34 mouse cellular contexts compared by ENCODE assay signal in genomic region chrX:57935621-57936020, GRCm38 (mm10).
DNase-seq lines count a peak whose midpoint lies in the region; ATAC-seq and TF ChIP-seq lines count a peak whose summit lies in the region.
"Had no signal": no experiment of that assay in that cellular context is flagged by ENCODE, and none has a peak within 500 bp of the region (broad histone marks: within the 10 kb centered on the region; RNA-seq: fewer than 3 reads in every experiment).

No protein-coding gene starts in this region.

- H3K27ac ChIP-seq in intestine, embryonic 16.5 days (ENCODE audit: low read length), result no peak overlapping the region
- H3K27ac ChIP-seq in intestine, embryonic 15.5 days, result no peak overlapping the region
- no peak overlapping the region for H3K27ac ChIP-seq in ES-E14 (ENCODE audit: insufficient read depth, low read depth, low read length, poor library complexity, severe bottlenecking)
- H3K27ac ChIP-seq in intestine, postnatal 0 days (ENCODE audit: low read depth, low read length), result no peak overlapping the region
- H3K27ac ChIP-seq in forebrain, embryonic 12.5 days, result no peak overlapping the region
- H3K27ac ChIP-seq: embryonic facial prominence, embryonic 13.5 days; forebrain, embryonic 13.5 days; heart, embryonic 13.5 days; hindbrain, embryonic 15.5 days; limb, embryonic 10.5 days; limb, embryonic 15.5 days; liver, embryonic 13.5 days; neural tube, embryonic 12.5 days; stomach, embryonic 15.5 days had no signal

- no peaks in the 10 kb centered on the region for H3K36me3 ChIP-seq in intestine, embryonic 16.5 days (ENCODE audit: control insufficient read depth, insufficient read depth, low read length)
- H3K36me3 ChIP-seq in intestine, embryonic 15.5 days, result no peaks in the 10 kb centered on the region
- H3K36me3 ChIP-seq in ES-E14 (ENCODE audit: control insufficient read depth, insufficient read depth, low read length, poor library complexity, severe bottlenecking), result no peaks in the 10 kb centered on the region
- no peaks in the 10 kb centered on the region for H3K36me3 ChIP-seq in intestine, postnatal 0 days (ENCODE audit: control insufficient read depth, insufficient read depth)
- H3K36me3 ChIP-seq in forebrain, embryonic 12.5 days (replicated peaks), result no peaks in the 10 kb centered on the region
- H3K36me3 ChIP-seq: embryonic facial prominence, embryonic 13.5 days; heart, embryonic 13.5 days; hindbrain, embryonic 15.5 days; limb, embryonic 10.5 days; limb, embryonic 15.5 days; liver, embryonic 13.5 days; neural tube, embryonic 12.5 days; stomach, embryonic 15.5 days had no signal

- in situ Hi-C loops in ES-E14 (cut with MboI; ENCODE audit: low sequenced_read_pairs in 2 of 2, unreplicated experiment in 2 of 2), result loop anchor here in 1 of 2 experiments (25.0 kb wide), 1 partner anchor 452 kb away; no protein-coding TSS in a partner anchor

- no peak overlapping the region for H3K9ac ChIP-seq in intestine, embryonic 16.5 days (ENCODE audit: low read depth, low read length)
- H3K9ac ChIP-seq in intestine, embryonic 15.5 days, result no peak overlapping the region
- no peak overlapping the region for H3K9ac ChIP-seq in ES-E14 (ENCODE audit: insufficient read depth, low read depth, low read length, poor library complexity, severe bottlenecking)
- H3K9ac ChIP-seq in intestine, postnatal 0 days (ENCODE audit: low read depth, low read length), result no peak overlapping the region
- no peak overlapping the region for H3K9ac ChIP-seq in forebrain, embryonic 12.5 days
- H3K9ac ChIP-seq: embryonic facial prominence, embryonic 13.5 days; forebrain, embryonic 13.5 days; heart, embryonic 13.5 days; hindbrain, embryonic 15.5 days; limb, embryonic 15.5 days; liver, embryonic 13.5 days; neural tube, embryonic 12.5 days; stomach, embryonic 15.5 days had no signal

- 45% methylated on average over 3 of the region's 3 CpGs for WGBS in intestine, embryonic 16.5 days
- WGBS in intestine, embryonic 15.5 days, result 45% methylated on average over 3 of the region's 3 CpGs
- 38% methylated on average over 3 of the region's 3 CpGs for WGBS in intestine, postnatal 0 days
- 60% methylated on average over 3 of the region's 3 CpGs for WGBS in forebrain, embryonic 12.5 days

- no peak overlapping the region for H3K4me3 ChIP-seq in intestine, embryonic 16.5 days (ENCODE audit: low read length)
- no peak overlapping the region for H3K4me3 ChIP-seq in intestine, embryonic 15.5 days (replicated peaks)
- no peak overlapping the region for H3K4me3 ChIP-seq in ES-E14 (ENCODE audit: insufficient read depth in 1 of 2, low read depth in 1 of 2, low read length in 2 of 2, poor library complexity in 1 of 2, severe bottlenecking in 1 of 2)
- no peak overlapping the region for H3K4me3 ChIP-seq in intestine, postnatal 0 days (ENCODE audit: low read depth, low read length)
- H3K4me3 ChIP-seq in forebrain, embryonic 12.5 days (replicated peaks), result no peak overlapping the region
- H3K4me3 ChIP-seq: embryonic facial prominence, embryonic 13.5 days; erythroblast, embryonic 14.5 days; forebrain, embryonic 13.5 days; heart, embryonic 13.5 days; hindbrain, embryonic 15.5 days; limb, embryonic 10.5 days; limb, embryonic 15.5 days; liver, embryonic 13.5 days; myocyte; neural tube, embryonic 12.5 days; stomach, embryonic 15.5 days had no signal

- H3K9me3 ChIP-seq in intestine, embryonic 16.5 days (ENCODE audit: control insufficient read depth, low read length), result no peaks in the 10 kb centered on the region
- no peaks in the 10 kb centered on the region for H3K9me3 ChIP-seq in intestine, embryonic 15.5 days
- H3K9me3 ChIP-seq in ES-E14 (ENCODE audit: control insufficient read depth, insufficient read depth, low read depth, low read length), result no peaks in the 10 kb centered on the region
- no peaks in the 10 kb centered on the region for H3K9me3 ChIP-seq in intestine, postnatal 0 days (ENCODE audit: control insufficient read depth)
- no peaks in the 10 kb centered on the region for H3K9me3 ChIP-seq in forebrain, embryonic 12.5 days
- H3K9me3 ChIP-seq: embryonic facial prominence, embryonic 13.5 days; forebrain, embryonic 13.5 days; heart, embryonic 13.5 days; hindbrain, embryonic 15.5 days; limb, embryonic 10.5 days; limb, embryonic 15.5 days; liver, embryonic 13.5 days; neural tube, embryonic 12.5 days; stomach, embryonic 15.5 days had no signal

- ATAC-seq in intestine, embryonic 16.5 days, result peak; percentile 48
- ATAC-seq in intestine, embryonic 15.5 days, result no peak
- peak; percentile 80 for ATAC-seq in intestine, postnatal 0 days
- ATAC-seq in forebrain, embryonic 12.5 days (ENCODE audit: low FRiP score), result no peak
- ATAC-seq: CD4-positive, CD25-positive, alpha-beta regulatory T cell, adult 4 months; forebrain, embryonic 13.5 days; inflammation-experienced regulatory T-cells, adult 6 months had no signal

- no peak overlapping the region for H3K4me2 ChIP-seq in intestine, embryonic 16.5 days (ENCODE audit: low read depth, low read length)
- H3K4me2 ChIP-seq in intestine, embryonic 15.5 days (replicated peaks), result no peak overlapping the region
- no peak overlapping the region for H3K4me2 ChIP-seq in intestine, postnatal 0 days (replicated peaks; ENCODE audit: low read depth)
- H3K4me2 ChIP-seq in forebrain, embryonic 12.5 days, result no peak overlapping the region
- H3K4me2 ChIP-seq: embryonic facial prominence, embryonic 13.5 days; forebrain, embryonic 13.5 days; heart, embryonic 13.5 days; hindbrain, embryonic 15.5 days; limb, embryonic 15.5 days; liver, embryonic 13.5 days; midbrain, embryonic 11.5 days; neural tube, embryonic 12.5 days; stomach, embryonic 15.5 days had no signal

- TF ChIP-seq CTCF in intestine, postnatal 0 days (IDR thresholded peaks at IDR 0.05; ENCODE audit: low read depth), result no peak

- DNase-seq in ES-E14 (ENCODE audit: low read depth, low spot score) (no peak), R1 (ENCODE audit: low read depth, low spot score) (peak; percentile 84)
- no peak for DNase-seq in kidney, adult 8-10 months
- no peak for DNase-seq in gastrocnemius, adult 8-10 months (ENCODE audit: low spot score in 2 of 2)
- DNase-seq: adrenal gland, postnatal 14 days; cerebellum, adult 11-12 months; cerebellum, adult 9-11 months; gastrocnemius, postnatal 10 days; heart, postnatal 10 days; kidney, adult 9 months; kidney, postnatal 10 days; layer of hippocampus, postnatal 36 days; liver, embryonic 13.5 days; lung, adult 18-20 months; lung, postnatal 36 days; thymus, adult 18-20 months; thymus, postnatal 36 days had no signal

- H3K4me1 ChIP-seq in intestine, embryonic 16.5 days (ENCODE audit: control insufficient read depth, insufficient read depth, low read length), result no peaks in the 10 kb centered on the region
- no peaks in the 10 kb centered on the region for H3K4me1 ChIP-seq in intestine, embryonic 15.5 days (replicated peaks)
- H3K4me1 ChIP-seq in ES-E14 (ENCODE audit: control insufficient read depth in 2 of 2, insufficient read depth in 2 of 2, low read length in 2 of 2, poor library complexity in 1 of 2), result no peaks in the 10 kb centered on the region
- no peaks in the 10 kb centered on the region for H3K4me1 ChIP-seq in intestine, postnatal 0 days (replicated peaks; ENCODE audit: control insufficient read depth, insufficient read depth, low read length)
- H3K4me1 ChIP-seq in forebrain, embryonic 12.5 days, result no peaks in the 10 kb centered on the region
- H3K4me1 ChIP-seq: embryonic facial prominence, embryonic 13.5 days; forebrain, embryonic 13.5 days; heart, embryonic 13.5 days; hindbrain, embryonic 15.5 days; limb, embryonic 10.5 days; limb, embryonic 15.5 days; liver, embryonic 13.5 days; neural tube, embryonic 12.5 days; stomach, embryonic 15.5 days had no signal

- H3K27me3 ChIP-seq in intestine, embryonic 16.5 days (replicated peaks; ENCODE audit: control insufficient read depth, insufficient read depth, low read length), result no peaks in the 10 kb centered on the region
- no peaks in the 10 kb centered on the region for H3K27me3 ChIP-seq in intestine, embryonic 15.5 days (replicated peaks)
- H3K27me3 ChIP-seq in intestine, postnatal 0 days (replicated peaks; ENCODE audit: control insufficient read depth, insufficient read depth, low read length), result no peaks in the 10 kb centered on the region
- no peaks in the 10 kb centered on the region for H3K27me3 ChIP-seq in forebrain, embryonic 12.5 days
- H3K27me3 ChIP-seq: forebrain, embryonic 13.5 days; heart, embryonic 13.5 days; hindbrain, embryonic 15.5 days; limb, embryonic 15.5 days; liver, embryonic 13.5 days; neural tube, embryonic 12.5 days; stomach, embryonic 15.5 days had no signal

TF ChIP-seq in ES-E14, 5 proteins besides CTCF, POLR2A, EP300 and RAD21:
- TF ChIP-seq HCFC1 (IDR thresholded peaks at IDR 0.05; ENCODE audit: borderline replicate concordance, insufficient read depth, low read length) (no peak), MAFK (IDR thresholded peaks at IDR 0.05; ENCODE audit: insufficient read depth, low read depth, low read length) (peak; percentile 72), ZNF384 (IDR thresholded peaks at IDR 0.05; ENCODE audit: low read depth, low read length) (no peak), ZC3H11A (IDR thresholded peaks at IDR 0.05; ENCODE audit: borderline replicate concordance, low read depth, low read length) (no peak), CHD2 (IDR thresholded peaks at IDR 0.05; ENCODE audit: low read depth, low read length) (no peak)
TF ChIP-seq in ES-E14: peak in this region for 1.

Comparison
In these comparisons a context has a peak if more than half of its experiments do, and no peak if none do; other contexts are left out.
1. ATAC-seq: peak in intestine, embryonic 16.5 days (single experiment) and intestine, postnatal 0 days (single experiment); none in intestine, embryonic 15.5 days (single experiment) and forebrain, embryonic 12.5 days (single experiment).